Mouse (Mus musculus) adrenal gland, adult 10 weeks (tissue): ENCODE results near the gene Olfr95. TPM values are rescaled to one million over a fixed set of nuclear protein-coding genes. Genes with fewer than 3 reads are reported as not detected.

Experiments
- polyA plus RNA-seq: library from polyadenylated mRNA; stranded (reverse); fragments of 350-450 nt; fragmentation: Illumina TruSeq; extraction: RNeasy Lipid Tissue Mini Kit (QIAGEN cat#74804); gene quantifications from one replicate; pipeline ENCODE4 v1.2.3, GENCODE M21; 2014; ENCODE audit warnings: low read depth, low replicate concordance

Olfr95 gene
- polyA plus RNA-seq, result not detected

DNA sequence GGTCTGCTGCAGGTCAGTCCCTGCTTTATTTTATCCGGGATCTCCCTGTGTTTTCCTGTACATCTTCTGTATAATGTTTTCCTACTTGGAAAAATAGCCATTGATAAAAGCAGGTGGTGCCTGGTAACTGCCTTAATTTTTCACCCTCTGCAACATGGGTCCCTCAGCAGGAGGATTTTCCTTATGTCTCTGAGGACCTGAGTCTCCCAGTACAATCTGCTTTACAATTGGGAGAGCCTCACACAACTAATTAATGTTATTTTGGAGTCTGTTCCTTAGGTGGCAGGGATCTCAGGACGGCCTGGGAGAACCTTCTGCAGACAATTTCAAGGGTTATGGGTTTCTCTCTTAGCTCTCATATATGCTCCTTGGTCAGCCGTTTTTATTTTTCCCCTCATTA, at the start of gene Olfr95:
Olfr95 (minus strand) TSS at position 101 of the 400 bp plus-strand sequence.

DNA sequence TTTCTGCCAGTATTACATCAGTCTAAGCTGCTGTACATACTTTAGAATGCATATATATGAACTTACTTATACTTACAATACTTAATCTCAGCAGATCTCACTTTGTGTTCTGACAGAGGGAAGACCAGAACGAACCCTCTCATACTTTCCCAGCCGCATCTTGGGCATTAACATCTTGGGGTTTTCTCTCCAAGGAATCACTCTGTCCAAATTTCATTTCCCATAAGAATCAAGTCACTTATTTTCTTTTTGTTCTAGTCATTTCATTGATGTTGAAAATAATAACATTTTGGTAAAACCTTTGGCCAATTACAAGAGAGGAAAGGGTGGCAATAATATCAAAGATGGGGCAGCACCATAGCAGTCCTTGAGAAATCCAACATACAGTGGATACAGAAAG, 24.3 kb upstream of the Olfr95 start, which contains the start of gene Olfr97:
Olfr97 (minus strand) TSS at position 101 of the 400 bp plus-strand sequence.

DNA sequence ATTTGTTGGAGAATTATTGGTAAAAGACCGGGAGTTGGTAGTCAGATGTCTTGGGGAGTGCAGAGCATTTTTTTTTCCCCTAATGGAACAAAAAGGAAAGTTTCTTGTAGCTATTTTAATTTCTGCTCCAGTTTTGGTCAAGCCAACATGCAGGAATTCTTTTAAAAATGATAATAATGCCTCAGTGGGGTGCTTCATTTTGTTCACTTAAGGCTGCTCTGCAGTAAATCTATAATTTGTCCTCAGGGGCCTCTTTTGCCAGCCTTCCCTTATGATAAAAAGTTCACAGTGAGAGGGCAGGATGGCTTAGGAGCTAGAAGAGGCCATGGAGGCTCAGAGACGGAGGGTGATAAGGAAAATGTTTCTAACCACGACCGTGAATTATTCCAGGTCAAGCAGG, 6.9 kb upstream of the Olfr95 start, which contains the start of gene Olfr96:
Olfr96 (plus strand) TSS at position 301 of the 400 bp plus-strand sequence.

DNA sequence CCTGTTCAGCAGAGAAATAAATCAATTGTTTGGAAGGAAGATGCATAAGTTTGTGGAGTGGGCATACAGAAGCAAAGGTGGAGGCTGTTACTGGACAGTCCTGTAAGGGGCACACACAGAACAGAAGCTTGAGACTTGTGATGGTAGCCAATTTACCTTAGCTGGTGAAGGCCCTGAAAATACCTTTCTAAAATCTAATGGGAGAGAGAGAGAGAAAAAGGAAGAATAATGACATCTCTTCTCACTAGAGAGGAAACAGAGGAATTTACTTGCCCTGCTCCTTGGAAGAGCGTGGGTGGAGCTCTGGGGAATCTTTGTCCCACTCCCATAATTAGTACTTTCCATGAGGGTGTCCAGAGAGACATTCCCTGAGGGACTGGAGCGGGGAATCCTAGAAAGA, 12.0 kb downstream of the Olfr95 start, which contains the start of gene Olfr94:
Olfr94 (minus strand) TSS at position 101 of the 400 bp plus-strand sequence.

DNA sequence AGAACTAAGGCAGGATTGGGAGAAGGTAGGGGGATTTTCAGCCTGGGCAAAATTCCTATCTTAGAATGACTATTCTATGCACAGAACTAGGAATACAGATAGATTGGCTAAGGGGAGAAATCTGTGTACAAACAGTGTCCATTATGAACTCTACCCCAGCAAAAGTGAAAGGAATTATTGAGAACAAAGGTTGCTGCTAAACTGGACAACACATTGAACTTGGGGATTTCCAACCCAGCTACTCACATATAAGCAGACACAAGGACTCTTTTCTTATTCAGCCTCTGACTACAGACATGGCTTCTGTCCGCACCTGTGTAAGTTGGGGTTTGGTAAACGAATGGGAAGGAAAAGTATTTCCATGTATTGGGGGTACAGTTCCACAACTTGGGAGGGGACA, 19.3 kb downstream of the Olfr95 start, which contains the start of gene Ubd:
Ubd (plus strand) TSS at position 237 of the 400 bp plus-strand sequence.

DNA sequence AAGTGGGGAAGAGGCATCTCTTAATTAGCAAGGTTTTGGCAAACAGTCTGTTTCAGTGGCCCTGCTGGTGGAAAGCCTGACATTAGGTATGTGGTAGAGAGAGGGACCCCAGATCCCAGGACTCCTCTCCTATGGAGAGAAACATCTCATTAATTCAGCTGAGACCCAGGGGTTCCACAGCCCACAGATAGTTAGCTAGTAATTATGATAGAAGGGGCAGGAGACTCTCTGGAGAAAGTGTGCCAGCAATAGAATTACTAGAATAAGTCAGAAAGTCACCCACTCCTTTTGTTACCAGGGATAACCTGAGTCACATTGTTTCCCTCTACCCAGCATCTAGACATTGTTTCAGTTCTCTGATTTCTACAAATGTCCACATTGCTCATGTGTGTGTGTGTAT, 51.5 kb downstream of the Olfr95 start, which contains the start of gene Olfr93:
Olfr93 (minus strand) TSS at position 101 of the 400 bp plus-strand sequence.

Other genes with a start within 250 kb of the Olfr95 start
- not detected for gene 2410137M14Rik, start 231.9 kb downstream of the Olfr95 start, polyA plus RNA-seq
- not detected for gene H2-M5, start 223.6 kb downstream of the Olfr95 start, polyA plus RNA-seq
- 4.4 TPM for gene Zfp57, start 212.0 kb downstream of the Olfr95 start, polyA plus RNA-seq
- not detected for gene Mog, start 189.7 kb downstream of the Olfr95 start, polyA plus RNA-seq
- 34.8 TPM for gene Gabbr1, start 167.2 kb downstream of the Olfr95 start, polyA plus RNA-seq
- not detected for gene Olfr90, start 124.6 kb downstream of the Olfr95 start, polyA plus RNA-seq
- gene Olfr91, start 114.8 kb downstream of the Olfr95 start, polyA plus RNA-seq, result not detected
- not detected for gene Olfr92, start 93.0 kb downstream of the Olfr95 start, polyA plus RNA-seq
- gene Olfr93, start 51.6 kb downstream of the Olfr95 start, polyA plus RNA-seq, result not detected
- not detected for gene Ubd, start 19.2 kb downstream of the Olfr95 start, polyA plus RNA-seq
- not detected for gene Olfr94, start 12.1 kb downstream of the Olfr95 start, polyA plus RNA-seq
- not detected for gene Olfr96, start 7.0 kb upstream of the Olfr95 start, polyA plus RNA-seq
- gene Olfr97, start 24.2 kb upstream of the Olfr95 start, polyA plus RNA-seq, result not detected
- not detected for gene Olfr98, start 50.6 kb upstream of the Olfr95 start, polyA plus RNA-seq
- 0.58 TPM for gene H2-M3, start 57.1 kb upstream of the Olfr95 start, polyA plus RNA-seq
- not detected for gene Olfr99, start 70.3 kb upstream of the Olfr95 start, polyA plus RNA-seq
- not detected for gene Olfr101, start 91.2 kb upstream of the Olfr95 start, polyA plus RNA-seq
- not detected for gene Olfr102, start 103.9 kb upstream of the Olfr95 start, polyA plus RNA-seq
- gene Olfr103, start 126.6 kb upstream of the Olfr95 start, polyA plus RNA-seq, result not detected
- gene Olfr104-ps, start 146.5 kb upstream of the Olfr95 start, polyA plus RNA-seq, result not detected
- not detected for gene Olfr105-ps, start 165.9 kb upstream of the Olfr95 start, polyA plus RNA-seq
- not detected for gene Olfr106-ps, start 177.3 kb upstream of the Olfr95 start, polyA plus RNA-seq
- not detected for gene Olfr107, start 186.1 kb upstream of the Olfr95 start, polyA plus RNA-seq
- not detected for gene Olfr108, start 232.4 kb upstream of the Olfr95 start, polyA plus RNA-seq
- gene Olfr109, start 245.8 kb upstream of the Olfr95 start, polyA plus RNA-seq, result not detected